38 mouse cellular contexts compared by ENCODE assay signal in the genomic region with DNA sequence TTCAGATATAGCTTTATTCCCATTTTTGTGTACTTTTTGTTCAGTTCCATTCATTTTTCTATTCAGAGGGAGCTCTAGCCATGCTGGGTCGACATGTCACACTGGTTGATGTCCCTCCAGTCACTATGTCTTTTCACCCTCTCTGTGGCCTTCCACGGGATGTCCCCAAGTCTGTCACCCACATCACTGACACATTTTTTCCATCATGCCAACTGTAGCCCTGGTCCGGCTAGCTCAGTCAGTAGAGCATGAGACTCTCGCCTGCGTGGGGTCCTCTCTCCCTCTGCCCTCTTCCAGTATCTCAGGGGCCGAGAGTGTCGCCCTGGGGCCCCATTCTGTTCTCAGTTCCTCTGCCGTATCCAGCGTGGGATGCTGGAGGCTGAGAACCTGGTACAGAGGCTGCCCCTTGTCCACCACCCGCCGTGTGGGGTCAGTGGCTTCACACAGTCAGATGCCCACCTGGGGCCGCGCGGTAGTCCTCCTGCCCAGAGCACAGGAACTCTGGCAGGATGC. TPM values are rescaled to one million over a fixed set of nuclear protein-coding genes. Genes with fewer than 3 reads are reported as not detected.
"Had no signal": no experiment of that assay in that cellular context is flagged by ENCODE, and none has a peak within 500 bp of the region (broad histone marks: within the 10 kb centered on the region; RNA-seq: fewer than 3 reads in every experiment).

No protein-coding gene starts in this region.

- DNase-seq: cerebellum, adult 8-10 months; cerebellum, adult 9-10 months; cerebellum, adult 9-11 months; cerebellum, postnatal 10 days; cerebellum, postnatal 14 days; cerebellum, postnatal 25 days; cerebellum, postnatal 36 days; embryo, embryonic 11 days; forebrain, postnatal 0 days; gastrocnemius, adult 2 months; gastrocnemius, postnatal 10 days; gastrocnemius, postnatal 14 days; gastrocnemius, postnatal 25 days; gastrocnemius, postnatal 36 days; heart, adult 11 months; heart, adult 18-20 months; heart, adult 2 months had no signal

- H3K27ac ChIP-seq: embryonic facial prominence, embryonic 10.5 days; embryonic facial prominence, embryonic 12.5 days; embryonic facial prominence, embryonic 13.5 days; embryonic facial prominence, embryonic 15.5 days; forebrain, embryonic 10.5 days; forebrain, embryonic 12.5 days; forebrain, embryonic 13.5 days; forebrain, embryonic 15.5 days; gastrocnemius, adult 2 months; heart, adult 2 months had no signal

- H3K4me1 ChIP-seq: embryonic facial prominence, embryonic 12.5 days; embryonic facial prominence, embryonic 15.5 days; forebrain, embryonic 12.5 days; forebrain, embryonic 13.5 days; forebrain, embryonic 15.5 days had no signal

- H3K27me3 ChIP-seq: embryonic facial prominence, embryonic 12.5 days; embryonic facial prominence, embryonic 13.5 days; embryonic facial prominence, embryonic 15.5 days; forebrain, embryonic 12.5 days; forebrain, embryonic 13.5 days; forebrain, embryonic 15.5 days had no signal

- H3K4me2 ChIP-seq: embryonic facial prominence, embryonic 12.5 days; embryonic facial prominence, embryonic 13.5 days; embryonic facial prominence, embryonic 15.5 days; forebrain, embryonic 12.5 days; forebrain, embryonic 13.5 days; forebrain, embryonic 15.5 days had no signal

- H3K9ac ChIP-seq: embryonic facial prominence, embryonic 12.5 days; embryonic facial prominence, embryonic 13.5 days; embryonic facial prominence, embryonic 15.5 days; forebrain, embryonic 12.5 days; forebrain, embryonic 13.5 days; forebrain, embryonic 15.5 days; forebrain, postnatal 0 days had no signal

- H3K4me3 ChIP-seq: embryonic facial prominence, embryonic 10.5 days; embryonic facial prominence, embryonic 12.5 days; embryonic facial prominence, embryonic 13.5 days; embryonic facial prominence, embryonic 15.5 days; erythroblast, embryonic 14.5 days; forebrain, embryonic 10.5 days; forebrain, embryonic 12.5 days; forebrain, embryonic 13.5 days; forebrain, embryonic 15.5 days; gastrocnemius, adult 2 months; heart, adult 2 months had no signal

- H3K9me3 ChIP-seq: embryonic facial prominence, embryonic 10.5 days; embryonic facial prominence, embryonic 12.5 days; embryonic facial prominence, embryonic 13.5 days; embryonic facial prominence, embryonic 15.5 days; forebrain, embryonic 10.5 days; forebrain, embryonic 12.5 days; forebrain, embryonic 13.5 days; forebrain, embryonic 15.5 days had no signal

- H3K36me3 ChIP-seq: embryonic facial prominence, embryonic 10.5 days; embryonic facial prominence, embryonic 12.5 days; embryonic facial prominence, embryonic 13.5 days; embryonic facial prominence, embryonic 15.5 days; forebrain, embryonic 10.5 days; forebrain, embryonic 12.5 days; forebrain, embryonic 15.5 days had no signal

RNA-seq across cellular contexts. Expression of a gene that starts 5.2 kb away (rescaled TPM):
- total RNA-seq: common myeloid progenitor, adult 5-6 weeks; forebrain, postnatal 0 days; gastrocnemius, adult 18-20 months; gastrocnemius, adult 2 months; gastrocnemius, adult 8-10 months; gastrocnemius, postnatal 10 days; gastrocnemius, postnatal 14 days; gastrocnemius, postnatal 25 days; gastrocnemius, postnatal 36 days; gastrocnemius, postnatal 4 days; granulocyte monocyte progenitor cell, adult 5-6 weeks; heart, adult 18-20 months; heart, adult 2 months; heart, adult 8-10 months had no signal
- polyA plus RNA-seq: cortical plate, adult 2 months; embryonic facial prominence, embryonic 10.5 days; embryonic facial prominence, embryonic 11.5 days; embryonic facial prominence, embryonic 13.5 days; embryonic facial prominence, embryonic 15.5 days; erythroblast, embryonic 14.5 days; forebrain, embryonic 10.5 days; forebrain, embryonic 11.5 days; forebrain, embryonic 12.5 days; forebrain, embryonic 13.5 days; forebrain, embryonic 14.5 days; forebrain, embryonic 15.5 days; forebrain, embryonic 16.5 days; forebrain, postnatal 0 days; frontal cortex, adult 2 months had no signal

RNA-seq across cellular contexts. Expression of a gene that starts 34.4 kb away (rescaled TPM):
- total RNA-seq: common myeloid progenitor, adult 5-6 weeks; gastrocnemius, adult 18-20 months; gastrocnemius, adult 8-10 months; gastrocnemius, postnatal 25 days; gastrocnemius, postnatal 36 days; heart, adult 18-20 months; heart, adult 2 months had no signal
- polyA plus RNA-seq: erythroblast, embryonic 14.5 days had no signal
